Mouse (Mus musculus) testis, adult 2 months (tissue): Measurements from ENCODE around the gene Nacc2.

ENCODE experiments used
- CTCF ChIP-seq: fragments of 200-500 bp; IDR thresholded peaks from 2 replicates; pipeline ENCODE4 v1.5.1; 2012; ENCODE audit warnings: low read depth, mild to moderate bottlenecking, inconsistent platforms, low read length, moderate library complexity; ENCODE audit not compliant: control insufficient read depth, insufficient read depth, insufficient replicate concordance
- POLR2A ChIP-seq: fragments of 200-500 bp; IDR thresholded peaks from 2 replicates; pipeline ENCODE4 v1.6.1; 2012; ENCODE audit warnings: low read depth, mild to moderate bottlenecking, inconsistent platforms, low read length, moderate library complexity; ENCODE audit not compliant: control insufficient read depth

GRCm38 (mm10) chr2:26022258-26022565 is 100.8 kb downstream of the Nacc2 start:
- TF ChIP-seq POLR2A: no peak
- no peak for TF ChIP-seq CTCF
